Mouse (Mus musculus) frontal cortex, postnatal 36 days (tissue): ENCODE results near the gene Fam241b.

Experiments used
- DNase-seq, 2 experiments: peaks; one replicate each; pipeline ENCODE4 v3.0.0; 2022; ENCODE audit warnings: low spot score in 2 of 2

Fam241b gene

DNA sequence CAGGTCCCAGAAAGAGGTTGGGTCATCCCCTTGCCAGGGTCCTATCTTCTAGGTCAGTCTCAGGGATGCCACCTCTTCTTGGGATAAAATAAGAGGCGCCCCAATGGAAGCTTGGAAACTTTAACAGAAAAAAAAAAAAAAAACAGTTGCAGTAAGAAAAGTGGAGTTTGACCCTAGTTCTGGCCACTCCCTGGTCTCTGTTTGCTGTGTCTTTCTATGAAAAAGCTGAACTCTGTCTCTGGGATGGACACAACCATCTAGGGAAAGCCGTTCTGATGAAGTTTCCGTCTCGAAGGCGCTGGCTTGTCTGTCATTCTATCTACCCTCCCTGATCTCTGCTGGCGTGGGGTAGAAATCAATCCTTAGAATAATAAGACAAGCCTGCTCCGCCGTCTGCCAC lies 73.1 kb downstream of the Fam241b start:
- DNase-seq: no peak

DNA sequence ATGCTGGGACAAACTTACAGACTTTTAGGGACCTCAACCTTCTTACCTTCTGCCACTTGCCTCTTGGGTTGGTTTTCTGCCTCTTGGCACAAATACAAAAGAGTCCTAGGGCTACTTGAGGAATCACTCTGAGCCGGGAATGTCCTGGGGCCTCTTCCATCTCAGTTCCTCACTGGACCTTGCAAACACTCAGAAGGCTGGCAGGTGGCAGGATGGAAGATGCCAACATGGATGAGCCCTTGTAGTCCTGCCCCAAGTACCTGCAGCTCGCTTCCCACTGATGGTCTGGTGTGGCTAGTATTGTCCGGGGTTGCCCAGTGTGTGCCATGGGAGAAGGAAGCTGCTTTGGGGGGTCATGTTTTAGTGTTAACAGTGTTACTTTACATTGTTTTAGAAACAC lies 73.8 kb downstream of the Fam241b start:
- DNase-seq: no peak

- no peak for DNase-seq
These were observed 74.3 kb downstream of the Fam241b start for GRCm38 (mm10) chr10:62069398-62069797.

GRCm38 (mm10) chr10:62068532-62068931 lies 75.2 kb downstream of the Fam241b start:
- DNase-seq: no peak

DNA sequence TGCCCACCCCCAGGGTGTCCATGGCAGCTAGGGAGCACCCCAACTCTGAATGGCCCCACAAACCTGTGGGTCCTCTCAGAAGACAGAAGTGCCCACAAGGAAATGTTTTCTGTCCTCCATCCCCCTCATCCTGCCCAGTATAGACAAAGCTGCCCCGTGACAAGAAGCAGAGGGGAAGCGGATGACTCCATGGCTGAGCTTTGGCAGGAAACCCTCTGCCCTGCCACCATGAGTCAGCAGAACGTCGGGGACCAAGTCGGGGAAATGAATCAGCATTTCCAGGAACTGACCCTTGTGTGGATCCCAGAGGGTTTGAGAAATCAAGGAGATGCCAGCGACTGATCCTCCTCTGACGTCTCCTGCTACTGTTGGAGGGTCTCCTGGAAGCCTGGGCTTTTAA lies 77.5 kb downstream of the Fam241b start:
- DNase-seq: no peak

- DNase-seq: no peak
These were observed 80.9 kb downstream of the Fam241b start for GRCm38 (mm10) chr10:62062786-62063185.

DNA sequence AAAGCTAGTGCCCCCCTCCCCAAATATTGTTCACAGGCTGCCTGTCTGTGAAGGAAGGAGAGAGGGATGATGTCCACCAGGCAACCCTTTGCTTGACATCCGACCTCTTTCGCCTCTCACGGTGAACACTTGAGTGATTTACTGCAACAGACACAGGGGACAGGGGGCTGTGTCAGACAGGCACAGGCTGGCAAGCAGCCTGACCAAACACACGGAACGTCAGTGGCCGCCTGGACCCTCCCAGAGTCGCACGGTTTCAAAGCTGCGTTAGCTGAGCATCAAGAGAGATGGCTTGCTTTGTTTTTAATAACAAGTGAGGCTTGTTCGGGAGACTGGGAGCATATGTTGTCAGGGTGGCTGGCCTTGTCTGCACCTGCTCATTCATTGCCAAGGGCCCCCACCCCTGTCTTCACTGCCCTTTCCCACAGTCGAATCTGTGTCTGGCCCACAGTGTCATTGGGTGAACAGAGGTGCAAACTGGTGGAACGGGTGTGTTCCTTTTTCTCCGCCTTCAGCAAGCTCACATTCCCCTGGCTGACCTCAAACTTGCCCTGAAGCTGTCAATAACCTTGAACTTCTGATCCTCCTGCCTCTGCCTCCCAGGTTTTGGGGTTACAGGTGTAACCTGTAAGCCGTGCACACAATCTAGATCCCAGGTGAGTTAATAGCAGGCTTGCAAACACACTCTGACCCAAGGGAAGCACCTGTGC lies 82.6 kb downstream of the Fam241b start:
- no peak for DNase-seq

- DNase-seq: no peak
These were observed 83.4 kb downstream of the Fam241b start for GRCm38 (mm10) chr10:62060224-62060913.

GRCm38 (mm10) chr10:62058508-62059375 lies 85.0 kb downstream of the Fam241b start:
- no peak for DNase-seq
